Mouse (Mus musculus) kidney, adult 9 months (tissue): ENCODE data around the gene Smim7.

Experiments
- DNase-seq: peaks from one replicate; pipeline ENCODE4 v3.0.0; 2022

Gene Smim7

DNA sequence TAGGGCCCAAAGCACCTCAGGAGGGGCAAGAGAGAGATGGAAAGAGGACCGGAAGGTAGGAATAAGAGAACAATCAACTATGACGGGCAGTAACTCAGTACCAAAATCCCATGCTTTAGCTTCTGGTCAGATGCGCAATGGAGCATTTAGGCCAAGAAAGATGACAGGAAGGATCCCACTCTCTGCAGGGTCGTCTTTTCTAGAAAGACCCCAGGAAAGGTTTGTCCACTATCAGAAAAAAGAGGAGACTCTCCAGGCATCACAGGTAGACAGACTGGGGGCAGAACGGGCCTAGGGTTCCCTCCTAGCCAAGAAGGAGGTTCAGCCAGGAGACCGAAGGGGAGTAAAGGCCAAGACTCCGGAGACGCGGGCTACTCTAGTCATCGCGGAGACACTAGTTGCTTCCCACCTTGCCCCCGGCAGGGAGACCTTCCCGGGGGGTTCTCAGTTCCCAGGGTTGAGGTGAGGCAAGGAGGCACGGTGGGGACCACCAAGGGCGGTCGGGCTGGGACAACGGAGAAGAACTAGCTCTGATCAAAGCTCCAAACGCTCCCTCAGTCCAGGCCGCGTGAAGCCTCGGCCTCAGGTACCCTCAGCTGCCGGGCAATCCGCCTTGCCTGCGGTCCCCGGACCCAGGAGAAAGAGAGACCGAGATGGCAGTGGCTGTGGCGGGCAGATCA lies 23.6 kb downstream of the Smim7 start:
- DNase-seq: no peak

DNA sequence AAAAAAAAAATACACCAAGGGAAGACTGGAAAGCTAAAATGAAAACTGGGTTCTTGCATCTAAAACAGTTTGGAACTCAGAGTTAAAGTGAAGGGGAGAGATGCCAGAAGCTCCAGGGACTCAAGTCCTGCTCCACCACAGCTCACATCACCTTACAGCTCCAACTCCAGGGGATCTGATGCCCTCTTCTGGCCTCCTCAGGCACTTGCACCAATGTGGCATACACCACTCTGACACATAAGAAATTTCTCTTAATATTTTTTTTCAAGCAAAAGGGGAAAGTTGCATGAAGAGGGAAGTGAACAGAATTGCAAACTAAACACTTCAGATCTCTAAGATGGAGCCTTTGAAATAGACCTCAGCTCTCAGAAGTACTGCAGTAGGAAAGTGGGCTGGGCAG lies 31.7 kb downstream of the Smim7 start:
- DNase-seq: no peak

DNA sequence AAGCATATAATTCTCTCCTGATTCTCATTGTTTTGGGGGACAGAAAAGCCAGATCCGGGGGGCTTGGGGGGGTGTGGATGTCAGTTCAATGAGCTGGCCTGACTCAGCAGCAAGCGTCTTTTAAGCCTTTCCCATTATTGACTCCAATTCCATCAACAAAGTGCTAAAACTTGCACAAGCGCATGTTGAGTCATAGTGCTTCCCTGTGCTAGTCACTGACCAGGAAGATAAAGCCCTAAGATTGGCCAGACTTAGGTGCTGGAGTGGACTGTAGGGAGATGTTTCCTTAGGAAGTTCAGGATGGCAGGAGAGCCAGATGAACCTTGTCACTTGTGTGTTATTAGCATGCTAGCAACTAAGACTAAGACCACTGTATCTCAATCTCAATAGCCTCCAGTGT lies 36.0 kb downstream of the Smim7 start:
- DNase-seq: no peak

DNA sequence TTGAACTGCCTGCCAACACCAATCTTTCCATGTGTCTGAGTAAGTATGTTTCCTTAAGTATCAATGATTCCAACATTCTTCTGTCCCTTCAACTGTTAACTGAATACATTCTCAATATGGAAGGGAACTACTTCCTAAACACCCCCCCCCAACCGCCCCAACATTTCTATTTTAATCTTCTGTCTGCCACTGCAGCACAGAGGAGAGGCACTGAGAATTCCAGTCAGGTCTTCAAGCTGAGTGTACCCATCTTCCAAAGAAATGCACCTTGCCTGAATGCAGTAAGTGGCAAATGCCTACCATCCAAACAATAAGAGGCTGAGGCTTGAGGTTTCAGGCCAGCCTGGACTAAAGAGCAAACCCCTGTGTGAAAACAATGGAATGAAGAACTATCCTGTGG lies 38.8 kb downstream of the Smim7 start:
- DNase-seq: no peak

DNA sequence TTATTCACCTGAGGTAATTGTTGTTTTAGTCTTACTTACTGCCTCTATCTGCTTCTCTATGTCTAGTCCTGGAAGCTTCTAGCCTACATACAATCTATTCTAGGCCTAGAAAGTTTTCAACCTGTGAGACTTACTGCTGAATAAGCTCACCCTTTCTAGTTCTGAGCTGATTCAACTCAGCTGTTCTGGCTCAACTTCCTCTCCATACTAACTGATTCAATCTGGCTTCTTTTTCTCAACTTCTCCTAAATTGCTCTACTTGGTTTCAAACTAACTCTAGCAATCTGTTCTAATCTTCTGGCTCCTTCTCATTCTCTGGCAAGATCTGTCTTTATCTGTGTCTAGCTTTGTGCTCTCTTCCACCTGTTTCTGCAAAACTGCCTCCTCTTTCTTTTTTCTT lies 49.0 kb downstream of the Smim7 start:
- no peak for DNase-seq

DNA sequence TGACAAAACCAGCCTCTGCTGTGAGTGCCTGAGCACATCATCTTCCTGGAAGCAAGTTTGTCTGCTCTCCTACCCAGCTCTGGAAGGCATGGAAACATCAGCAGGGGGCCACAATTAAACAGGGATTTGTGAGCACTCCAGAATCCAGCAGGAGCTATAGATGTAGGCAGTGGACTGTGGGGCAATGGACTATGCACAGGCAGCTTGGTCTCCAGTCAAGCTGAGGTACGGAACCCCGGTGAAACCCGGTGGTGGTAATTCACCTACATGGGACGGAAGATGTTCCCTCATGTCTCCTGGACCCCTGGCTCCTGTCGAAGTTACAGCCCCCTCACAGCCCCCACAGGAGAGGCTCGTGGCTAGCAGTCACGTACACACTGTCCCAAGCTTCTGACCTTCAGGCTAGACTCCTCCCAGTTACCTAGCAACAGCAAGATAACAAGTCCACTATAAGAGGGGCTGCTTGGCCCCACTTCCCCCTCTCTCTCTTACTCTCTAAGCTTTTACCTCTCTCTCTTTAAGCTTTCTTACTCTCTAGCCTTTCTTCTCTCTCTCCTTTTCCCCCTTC lies 53.4 kb downstream of the Smim7 start:
- DNase-seq: no peak
